Comparison of ENCODE assay signal across 9 mouse cellular contexts in the genomic region with DNA sequence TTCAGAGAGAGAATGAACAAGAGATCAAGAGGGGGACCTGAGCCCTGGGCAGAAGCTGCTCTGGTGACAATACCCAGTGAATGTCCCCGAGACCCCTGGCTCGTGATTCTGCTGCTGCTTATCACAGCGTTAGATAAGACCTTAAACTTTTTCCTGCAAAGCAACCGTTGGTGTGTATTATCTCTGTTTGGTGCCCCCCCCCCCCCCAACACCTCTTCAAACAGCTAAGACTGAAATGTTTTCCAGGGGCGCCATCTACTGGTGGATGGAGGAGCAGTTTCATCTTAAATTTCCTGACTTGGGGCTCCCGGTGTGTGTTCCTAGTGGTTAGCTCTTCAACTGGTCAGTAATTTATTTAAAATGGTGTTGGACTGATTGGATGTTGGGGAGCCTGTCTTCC. TPM values are rescaled to one million over a fixed set of nuclear protein-coding genes. Genes with fewer than 3 reads are reported as not detected.
DNase-seq lines count a peak whose midpoint lies in the region; ATAC-seq and TF ChIP-seq lines count a peak whose summit lies in the region.
"Had no signal": no experiment of that assay in that cellular context is flagged by ENCODE, and none has a peak within 500 bp of the region (broad histone marks: within the 10 kb centered on the region; RNA-seq: fewer than 3 reads in every experiment).

No protein-coding gene starts in this region.

- no peak overlapping the region for H3K4me2 ChIP-seq in intestine, postnatal 0 days (replicated peaks; ENCODE audit: low read depth)
- no peak overlapping the region for H3K4me2 ChIP-seq in intestine, embryonic 15.5 days (replicated peaks)
- no peak overlapping the region for H3K4me2 ChIP-seq in heart, postnatal 0 days (ENCODE audit: low read depth, low read length)
- H3K4me2 ChIP-seq: embryonic facial prominence, embryonic 12.5 days had no signal

- H3K27ac ChIP-seq in intestine, postnatal 0 days (ENCODE audit: low read depth, low read length) = no peak overlapping the region
- no peak overlapping the region for H3K27ac ChIP-seq in intestine, embryonic 15.5 days
- no peak overlapping the region for H3K27ac ChIP-seq in heart, postnatal 0 days (ENCODE audit: low read depth)
- H3K27ac ChIP-seq: embryonic facial prominence, embryonic 12.5 days had no signal

- peak; percentile 85 for TF ChIP-seq CTCF in intestine, postnatal 0 days (IDR thresholded peaks at IDR 0.05; ENCODE audit: low read depth)
- TF ChIP-seq CTCF in heart, postnatal 0 days (IDR thresholded peaks at IDR 0.05; ENCODE audit: low read depth) = peak; percentile 74

- H3K9ac ChIP-seq in intestine, postnatal 0 days (ENCODE audit: low read depth, low read length) = no peak overlapping the region
- H3K9ac ChIP-seq in intestine, embryonic 15.5 days = no peak overlapping the region
- H3K9ac ChIP-seq in heart, postnatal 0 days (replicated peaks; ENCODE audit: low read depth, low read length) = no peak overlapping the region
- H3K9ac ChIP-seq: embryonic facial prominence, embryonic 12.5 days had no signal

- no peak for ATAC-seq in intestine, postnatal 0 days
- ATAC-seq in intestine, embryonic 15.5 days = no peak
- no peak for ATAC-seq in heart, postnatal 0 days (ENCODE audit: insufficient read depth, low read depth)

- no peaks in the 10 kb centered on the region for H3K36me3 ChIP-seq in intestine, postnatal 0 days (ENCODE audit: control insufficient read depth, insufficient read depth)
- no peaks in the 10 kb centered on the region for H3K36me3 ChIP-seq in intestine, embryonic 15.5 days
- no peaks in the 10 kb centered on the region for H3K36me3 ChIP-seq in heart, postnatal 0 days (replicated peaks; ENCODE audit: control insufficient read depth, insufficient read depth, low read length)
- H3K36me3 ChIP-seq: embryonic facial prominence, embryonic 12.5 days had no signal

- WGBS in intestine, postnatal 0 days = 3% methylated on average over 6 of the region's 6 CpGs
- 4% methylated on average over 6 of the region's 6 CpGs for WGBS in intestine, embryonic 15.5 days
- 2% methylated on average over 6 of the region's 6 CpGs for WGBS in heart, postnatal 0 days

- H3K4me3 ChIP-seq in intestine, postnatal 0 days (ENCODE audit: low read depth, low read length) = no peak overlapping the region
- H3K4me3 ChIP-seq in intestine, embryonic 15.5 days (replicated peaks) = no peak overlapping the region
- H3K4me3 ChIP-seq in heart, postnatal 0 days (ENCODE audit: low read depth, low read length) = no peak overlapping the region
- H3K4me3 ChIP-seq: embryonic facial prominence, embryonic 12.5 days had no signal

- no peaks in the 10 kb centered on the region for H3K9me3 ChIP-seq in intestine, postnatal 0 days (ENCODE audit: control insufficient read depth)
- no peaks in the 10 kb centered on the region for H3K9me3 ChIP-seq in intestine, embryonic 15.5 days
- no peaks in the 10 kb centered on the region for H3K9me3 ChIP-seq in heart, postnatal 0 days (replicated peaks; ENCODE audit: control insufficient read depth, low read length)
- H3K9me3 ChIP-seq: embryonic facial prominence, embryonic 12.5 days had no signal

- no peaks in the 10 kb centered on the region for H3K27me3 ChIP-seq in intestine, postnatal 0 days (replicated peaks; ENCODE audit: control insufficient read depth, insufficient read depth, low read length)
- H3K27me3 ChIP-seq in intestine, embryonic 15.5 days (replicated peaks) = no peaks in the 10 kb centered on the region
- H3K27me3 ChIP-seq in heart, postnatal 0 days (ENCODE audit: control insufficient read depth, insufficient read depth, low read length) = no peaks in the 10 kb centered on the region
- H3K27me3 ChIP-seq: embryonic facial prominence, embryonic 12.5 days had no signal

- H3K4me1 ChIP-seq in intestine, postnatal 0 days (replicated peaks; ENCODE audit: control insufficient read depth, insufficient read depth, low read length) = no peaks in the 10 kb centered on the region; the same call in none of the 2 replicates
- H3K4me1 ChIP-seq in intestine, embryonic 15.5 days (replicated peaks) = peaks cover 16% of the 10 kb centered on the region
- peaks cover 25% of the 10 kb centered on the region for H3K4me1 ChIP-seq in heart, postnatal 0 days (ENCODE audit: control insufficient read depth, insufficient read depth)

- intact Hi-C loops in left cerebral cortex, postnatal 36 days (cut with DNase I) = loop anchor here (1.0 to 10.0 kb wide), 4 partner anchors 35 to 305 kb away; no protein-coding TSS in a partner anchor

- TF ChIP-seq EP300 in heart, postnatal 0 days (IDR thresholded peaks at IDR 0.05; ENCODE audit: low read depth) = no peak

- DNase-seq in MN1 (ENCODE audit: low spot score) = peak; percentile 93
- DNase-seq in cerebellum, postnatal 25 days = peak; percentile 82 to 90
- peak; percentile 69 for DNase-seq in heart, postnatal 0 days (ENCODE audit: low spot score)
- peak; percentile 40 to 71 for DNase-seq in left cerebral cortex, postnatal 36 days (ENCODE audit: low spot score in 2 of 2)
- DNase-seq in ovary, postnatal 14 days (ENCODE audit: low spot score) = peak; percentile 71
- DNase-seq in thymus, postnatal 14 days = peak; percentile 83

RNA-seq across cellular contexts. Expression of a gene that starts 2.2 kb away (rescaled TPM):
- 4.7 and 6.1 TPM in 2 replicates for polyA plus RNA-seq in intestine, postnatal 0 days (2015; fragmentation: Nextera tagmentation; extraction: Ambion mirVana)
- polyA plus RNA-seq in intestine, embryonic 15.5 days (2015; fragmentation: Nextera tagmentation; extraction: Ambion mirVana) = 17.9 and 18.1 TPM in 2 replicates
- 24.7 and 27.1 TPM in 2 replicates for total RNA-seq in heart, postnatal 0 days (2014; rRNA removed; ENCODE audit: low replicate concordance)
- polyA plus RNA-seq in heart, postnatal 0 days (2015; fragmentation: Nextera tagmentation; extraction: Ambion mirVana) = 5.8 and 7.1 TPM in 2 replicates
- total RNA-seq in left cerebral cortex, postnatal 36 days (2021) = 10 to 100 TPM; 61.9 to 73.8 TPM

RNA-seq across cellular contexts. Expression of a gene that starts 35.0 kb away (rescaled TPM):
- polyA plus RNA-seq in intestine, postnatal 0 days (2015; fragmentation: Nextera tagmentation; extraction: Ambion mirVana) = 10.1 and 11.1 TPM in 2 replicates
- 0.21 and 0.33 TPM in 2 replicates for polyA plus RNA-seq in intestine, embryonic 15.5 days (2015; fragmentation: Nextera tagmentation; extraction: Ambion mirVana)
- not detected in 2 replicates for total RNA-seq in heart, postnatal 0 days (2014; rRNA removed; ENCODE audit: low replicate concordance)
- not detected in 2 replicates for polyA plus RNA-seq in heart, postnatal 0 days (2015; fragmentation: Nextera tagmentation; extraction: Ambion mirVana)
- total RNA-seq in left cerebral cortex, postnatal 36 days (2021) = not detected
- polyA plus RNA-seq: embryonic facial prominence, embryonic 12.5 days had no signal

RNA-seq across cellular contexts. Expression of a gene that starts 39.9 kb away (rescaled TPM):
- 9.4 and 9.5 TPM in 2 replicates for polyA plus RNA-seq in intestine, postnatal 0 days (2015; fragmentation: Nextera tagmentation; extraction: Ambion mirVana)
- 32.4 and 34.1 TPM in 2 replicates for polyA plus RNA-seq in intestine, embryonic 15.5 days (2015; fragmentation: Nextera tagmentation; extraction: Ambion mirVana)
- 23.0 and 27.9 TPM in 2 replicates for total RNA-seq in heart, postnatal 0 days (2014; rRNA removed; ENCODE audit: low replicate concordance)
- 10.6 and 17.9 TPM in 2 replicates for polyA plus RNA-seq in heart, postnatal 0 days (2015; fragmentation: Nextera tagmentation; extraction: Ambion mirVana)
- 10 to 100 TPM; 25.8 to 47.8 TPM for total RNA-seq in left cerebral cortex, postnatal 36 days (2021)
